Mouse (Mus musculus) monocyte, adult 5-6 weeks (primary cell): Measurements from ENCODE around the gene Ly86. TPM values are rescaled to one million over a fixed set of nuclear protein-coding genes. Genes with fewer than 3 reads are reported as not detected.

Experiments
- ATAC-seq: fragments of 153-309, 156-312 bp; replicated peaks from 2 replicates; pipeline ENCODE4 v1.8.0; 2017; ENCODE audit warnings: mild to moderate bottlenecking; ENCODE audit not compliant: low TSS enrichment, insufficient number of reproducible peaks, severe bottlenecking, poor library complexity, low FRiP score
- total RNA-seq: library from RNA; stranded (forward); fragments of 200-1000, 200-491, 200-594 nt; gene quantifications from 3 replicates; pipeline ENCODE4 v1.2.3, GENCODE M21; 2017

The Ly86 gene
- total RNA-seq, 1 experiment from 2014 or later: 172 TPM

DNA sequence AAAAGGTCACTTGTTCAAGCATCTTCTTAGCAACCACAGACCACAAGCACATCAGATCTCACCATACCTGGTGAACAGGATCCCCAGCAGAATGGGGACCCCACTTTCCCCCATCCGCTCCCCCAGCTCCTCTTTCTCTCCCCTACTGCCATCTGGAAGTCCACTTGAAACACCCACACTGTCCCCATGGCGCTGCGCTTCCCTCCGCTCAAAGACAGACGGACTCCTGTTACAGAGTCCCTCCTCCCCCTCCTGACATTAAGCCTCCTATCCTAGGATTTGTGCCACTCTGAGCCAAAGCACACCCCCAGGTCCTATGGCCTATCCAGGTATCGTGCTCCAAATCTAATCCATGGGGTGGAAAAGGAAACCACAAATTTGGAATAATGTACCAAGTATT is 79.9 kb downstream of the Ly86 start:
- no peak for ATAC-seq

DNA sequence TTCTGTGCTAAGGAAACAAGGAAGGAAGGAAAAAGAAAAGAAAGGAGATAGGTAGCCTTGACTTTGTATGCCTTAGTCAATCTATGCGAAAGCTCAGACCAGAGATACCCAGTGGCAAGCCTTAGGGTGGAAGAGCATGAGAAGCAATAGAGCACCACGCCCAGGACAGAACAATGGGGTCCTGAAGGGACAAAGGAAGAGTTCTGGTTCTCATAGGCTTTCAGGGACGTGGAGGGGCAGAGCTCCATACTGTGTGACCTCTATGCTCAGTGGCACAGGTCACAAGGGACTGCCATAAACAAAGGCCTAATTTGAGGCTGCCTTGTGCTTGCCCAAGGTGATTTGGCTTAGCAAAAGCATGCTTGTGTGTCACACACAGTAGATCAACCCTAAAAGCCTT is 80.4 kb downstream of the Ly86 start:
- no peak for ATAC-seq

DNA sequence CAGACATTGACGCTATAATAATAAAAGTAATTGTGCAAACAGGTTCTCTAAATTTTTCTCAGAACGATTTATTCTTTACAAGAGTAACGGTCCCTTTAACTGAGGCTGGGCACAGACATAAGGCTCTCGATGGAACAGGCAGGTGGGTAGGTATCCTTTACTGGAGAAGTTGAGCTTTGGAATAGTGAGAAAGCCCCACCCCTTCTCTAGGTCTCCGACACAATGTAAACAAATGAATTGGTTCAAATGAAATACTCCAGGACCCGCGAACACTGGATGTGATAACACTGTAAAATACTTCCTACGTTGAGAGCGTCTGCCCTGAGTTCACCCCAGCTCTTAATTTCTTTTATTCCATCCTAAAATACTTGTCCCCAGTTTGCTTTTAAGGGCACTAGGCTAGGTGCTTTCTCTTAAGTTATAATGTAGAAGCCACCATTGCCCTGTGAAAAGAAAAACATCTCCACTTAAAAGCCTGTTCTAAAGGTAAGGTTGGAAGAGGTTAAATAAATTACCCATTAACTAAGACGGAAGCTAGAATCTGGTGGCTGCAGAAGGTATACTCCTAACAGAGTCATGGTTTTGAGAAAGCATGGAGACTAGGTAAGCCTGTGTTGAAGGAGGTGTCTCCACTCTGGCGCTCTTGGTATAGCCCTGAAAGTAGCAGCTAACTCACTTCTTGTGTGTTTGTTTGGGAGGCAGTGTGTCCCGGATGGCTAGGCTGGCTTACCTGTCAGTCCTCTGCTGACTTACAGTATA is 81.7 kb downstream of the Ly86 start:
- no peak for ATAC-seq

DNA sequence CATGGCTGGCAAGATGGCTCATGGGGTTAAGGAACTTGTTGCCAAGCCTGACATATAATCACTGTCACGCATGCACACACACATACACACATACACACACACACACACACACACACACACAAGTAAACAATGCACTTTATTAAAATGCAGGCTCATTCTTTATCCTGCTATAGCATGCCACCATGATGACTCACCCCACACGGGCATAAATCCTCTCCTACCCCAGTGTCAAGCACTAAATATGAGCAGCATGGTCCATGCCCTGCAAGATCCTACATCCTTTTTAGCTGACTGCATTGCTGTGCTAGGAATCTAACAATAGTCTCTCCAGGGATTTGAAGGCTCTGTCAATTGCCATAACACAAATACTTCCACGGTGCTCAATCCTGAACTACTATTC is 83.5 kb downstream of the Ly86 start:
- ATAC-seq: no peak

DNA sequence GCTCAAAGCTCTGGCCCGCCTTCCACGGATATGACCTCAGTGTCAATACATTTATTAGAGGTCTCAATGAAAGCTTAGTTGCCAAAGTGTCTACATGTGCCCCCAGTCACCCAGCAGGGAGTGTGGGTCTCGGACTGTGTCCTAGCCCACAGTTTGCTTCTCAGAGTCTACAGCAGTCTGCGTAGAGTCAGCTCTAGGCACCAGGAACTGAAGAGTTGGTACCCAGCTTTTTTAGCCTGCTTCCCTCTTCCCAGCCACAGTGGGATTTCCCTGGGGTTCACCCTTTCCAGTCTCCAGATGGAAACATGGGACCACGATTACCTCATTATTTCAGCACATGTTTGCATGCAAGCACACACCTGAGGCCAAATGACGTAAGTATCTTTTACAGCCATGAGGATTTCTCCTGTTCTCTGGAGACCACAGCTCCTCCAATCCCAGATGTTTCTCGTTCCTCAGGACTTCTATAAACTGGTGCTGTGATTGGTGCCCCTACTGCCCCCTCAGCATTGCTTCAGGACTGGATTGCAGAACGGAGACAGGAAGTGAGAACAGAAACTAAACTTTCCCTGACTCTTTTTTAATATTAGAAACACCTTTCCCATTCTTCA is 84.8 kb downstream of the Ly86 start:
- ATAC-seq: no peak

DNA sequence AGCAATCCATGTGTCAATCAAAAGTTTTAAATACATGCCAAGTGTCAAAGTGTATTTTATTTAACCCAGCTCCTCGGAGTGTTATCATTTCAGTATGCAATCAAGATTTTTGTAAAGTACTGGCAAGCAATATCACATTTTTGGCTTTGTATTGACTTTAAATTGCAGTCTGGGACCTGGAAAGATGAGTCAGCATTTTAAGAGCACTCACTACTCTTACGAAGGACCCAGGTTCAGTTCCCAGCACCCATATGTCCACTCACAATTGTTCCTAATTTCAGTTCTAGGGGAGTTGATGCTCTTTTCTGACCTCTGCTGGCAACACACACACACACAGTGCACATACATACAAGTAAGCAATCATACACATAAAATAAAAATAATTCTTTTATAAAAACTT is 86.7 kb downstream of the Ly86 start:
- ATAC-seq: no peak

DNA sequence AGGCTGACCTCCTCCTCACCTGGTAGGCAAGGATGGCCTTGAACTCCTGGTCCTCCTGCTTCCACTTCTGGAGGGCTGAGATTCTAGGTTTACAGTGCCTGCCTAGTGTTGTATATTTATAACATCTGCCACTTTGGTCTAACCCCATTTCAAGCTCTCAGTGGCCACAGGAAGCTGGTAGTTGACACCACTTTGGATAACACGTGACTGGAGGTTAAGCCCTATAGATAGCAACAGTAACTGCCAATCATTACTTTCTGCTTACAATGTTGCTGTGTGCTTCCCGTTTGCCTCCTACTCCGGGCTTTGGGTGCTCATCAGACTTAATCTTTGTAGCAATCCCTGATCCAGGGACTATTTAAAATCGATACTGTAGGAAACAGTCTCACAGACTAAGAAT is 87.6 kb downstream of the Ly86 start:
- ATAC-seq: 0 out of 2 replicates have a peak, but pooled peaks have one; percentile 19

DNA sequence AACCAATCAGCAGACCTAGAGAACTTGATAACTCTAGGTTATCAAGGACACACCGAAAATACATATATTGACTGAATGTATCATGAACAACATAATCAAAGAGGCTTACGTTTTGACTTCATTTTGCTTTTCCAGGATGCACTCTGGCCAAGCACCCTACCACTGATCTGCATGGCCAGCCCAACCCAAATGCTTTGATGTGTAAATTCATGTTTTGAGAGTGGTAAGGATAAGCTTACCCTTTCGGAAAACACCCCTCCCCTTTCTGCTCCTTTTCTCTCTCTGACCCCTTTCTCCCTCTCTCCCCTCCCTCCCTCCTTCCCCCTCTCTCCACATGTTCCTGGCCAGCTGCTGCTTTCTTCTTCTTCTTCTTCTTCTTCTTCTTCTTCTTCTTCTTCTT is 88.1 kb downstream of the Ly86 start:
- ATAC-seq: no peak

DNA sequence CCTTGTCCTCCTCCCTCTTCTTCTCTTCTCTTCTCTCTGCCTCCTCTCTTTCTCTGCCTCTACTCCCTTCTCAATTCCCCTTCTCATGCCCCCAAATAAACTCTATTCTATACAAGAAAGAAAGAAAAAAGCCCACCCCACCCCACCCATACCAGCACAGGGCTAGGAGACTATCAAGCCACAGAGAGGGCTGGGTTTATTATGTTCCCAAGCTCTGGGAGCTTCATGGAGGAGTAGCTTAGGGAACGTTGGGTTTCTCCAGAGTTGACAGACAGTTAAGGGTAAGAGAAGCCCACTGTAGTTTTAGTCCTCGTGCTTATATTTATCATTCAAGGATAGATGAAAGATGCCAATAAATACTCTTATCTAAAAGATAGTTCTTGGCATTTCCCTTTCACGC is 88.7 kb downstream of the Ly86 start:
- no peak for ATAC-seq

DNA sequence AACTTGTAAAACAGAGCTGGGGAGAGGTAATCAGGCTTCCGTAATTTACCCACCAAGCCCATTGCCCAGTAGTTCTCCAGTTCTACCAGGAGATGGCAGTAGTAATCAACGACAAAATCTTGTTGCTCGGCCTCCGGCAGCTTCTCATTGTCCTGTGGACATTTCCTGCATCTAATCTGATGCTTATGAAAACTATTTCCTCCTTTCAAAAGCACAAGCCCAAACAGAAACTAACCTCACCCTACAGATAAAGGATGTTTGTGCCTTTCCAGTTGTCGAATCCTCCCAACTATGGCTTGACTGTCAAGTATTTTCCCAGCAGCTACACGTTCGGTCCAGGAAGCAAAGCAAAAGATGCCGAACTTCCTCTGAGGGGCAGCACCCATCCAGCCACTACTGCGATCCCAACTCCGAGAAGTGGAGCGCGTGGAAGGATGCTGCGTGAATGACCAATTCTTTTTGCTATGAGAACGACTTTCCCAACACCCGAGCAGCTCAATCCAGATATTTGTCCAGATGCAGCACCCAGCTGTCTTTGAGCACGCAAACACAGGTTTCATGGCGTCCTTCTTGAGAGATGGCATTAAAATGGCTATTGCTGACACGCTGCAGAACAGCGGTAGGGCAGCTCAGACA is 89.2 kb downstream of the Ly86 start:
- peak; percentile 93 for ATAC-seq

DNA sequence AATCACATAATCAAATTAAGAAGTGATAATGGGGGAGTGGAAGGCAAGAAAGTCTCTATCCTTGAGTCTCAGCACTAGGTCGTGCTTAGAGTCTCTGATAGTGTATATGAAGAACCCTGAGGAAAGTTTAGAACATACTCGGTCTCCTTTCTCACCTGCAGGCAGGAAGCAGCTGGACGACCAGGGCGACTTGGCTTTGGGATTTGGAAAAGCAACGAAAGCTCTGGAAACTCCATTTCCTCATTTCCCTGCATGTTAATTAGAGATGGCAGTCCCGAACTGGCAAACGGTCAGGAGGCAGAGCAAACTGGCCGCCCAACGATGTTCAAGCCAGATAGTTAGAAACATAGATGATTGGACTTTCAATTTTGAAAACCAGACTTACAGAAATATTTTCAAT is 89.8 kb downstream of the Ly86 start:
- ATAC-seq: no peak

DNA sequence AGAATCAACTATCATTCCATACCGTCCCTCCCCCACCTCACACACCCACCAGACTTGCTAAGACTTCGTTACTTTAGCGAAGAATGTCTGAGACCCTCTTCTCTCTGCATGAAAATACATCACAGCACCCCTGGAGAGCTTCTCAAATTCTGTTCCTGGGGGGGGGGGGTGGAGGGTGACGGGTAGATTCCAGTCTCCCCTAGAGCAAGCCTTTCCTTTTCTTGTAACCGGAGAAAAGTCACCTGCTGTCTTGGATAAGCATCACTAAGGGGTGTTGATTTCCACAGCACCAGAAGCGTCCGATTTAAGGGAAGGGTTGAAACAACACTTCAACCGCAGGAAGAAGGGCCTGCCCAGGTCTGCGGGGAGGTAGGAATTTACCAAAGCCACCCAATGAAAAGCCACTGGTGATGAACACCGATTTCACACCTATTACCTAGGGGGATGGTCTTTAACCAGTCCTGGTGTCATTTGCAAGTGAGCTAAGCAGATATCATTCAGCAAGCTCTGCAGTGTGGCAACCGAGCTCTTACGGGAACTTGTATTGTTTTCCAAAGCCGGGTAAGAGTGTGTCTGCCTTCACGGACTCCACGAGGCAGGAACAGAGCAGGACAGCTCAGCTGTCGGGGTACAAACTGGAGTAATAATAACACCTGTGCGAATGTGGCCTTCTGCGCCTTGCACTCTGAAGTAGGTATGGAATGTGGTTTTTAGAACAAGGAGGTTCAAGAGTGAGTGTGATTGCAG is 91.4 kb downstream of the Ly86 start:
- no peak for ATAC-seq

DNA sequence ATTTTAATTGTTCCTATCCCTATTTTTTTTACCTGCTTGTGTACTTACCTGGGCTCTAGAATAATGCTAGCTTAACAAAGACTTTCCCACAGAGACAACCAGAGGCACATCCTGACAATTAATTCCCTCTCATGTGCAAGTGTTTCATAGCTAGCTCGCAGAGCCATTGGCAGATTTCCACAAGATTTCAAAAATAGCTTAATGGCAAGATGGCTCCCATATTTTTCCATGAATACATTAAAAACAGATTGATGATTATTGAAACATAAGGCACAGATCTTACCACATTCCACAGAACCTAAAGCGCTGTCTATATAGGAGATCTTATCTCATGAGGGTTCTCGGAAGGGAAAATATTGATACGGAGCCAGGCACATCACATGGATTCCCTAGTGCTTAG is 93.8 kb downstream of the Ly86 start:
- ATAC-seq: no peak

DNA sequence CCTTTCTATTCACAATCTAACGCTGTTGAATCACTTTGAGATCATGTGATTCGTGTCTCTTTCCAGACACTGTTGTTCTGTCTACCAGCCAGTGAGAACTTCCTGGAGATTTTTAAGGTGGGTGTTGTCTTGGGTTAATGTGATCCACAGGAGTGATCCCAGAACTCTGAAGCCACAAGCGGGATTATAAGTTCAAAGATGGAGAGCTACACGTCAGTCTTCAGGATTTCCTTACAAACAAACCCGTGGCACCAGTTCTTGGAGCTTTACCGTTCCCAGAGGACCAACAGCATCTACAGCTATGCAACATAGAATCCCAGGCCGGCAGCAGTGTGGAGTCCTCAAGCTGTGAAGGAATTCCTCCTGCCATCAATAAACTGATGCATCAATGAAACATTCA is 94.5 kb downstream of the Ly86 start:
- no peak for ATAC-seq

DNA sequence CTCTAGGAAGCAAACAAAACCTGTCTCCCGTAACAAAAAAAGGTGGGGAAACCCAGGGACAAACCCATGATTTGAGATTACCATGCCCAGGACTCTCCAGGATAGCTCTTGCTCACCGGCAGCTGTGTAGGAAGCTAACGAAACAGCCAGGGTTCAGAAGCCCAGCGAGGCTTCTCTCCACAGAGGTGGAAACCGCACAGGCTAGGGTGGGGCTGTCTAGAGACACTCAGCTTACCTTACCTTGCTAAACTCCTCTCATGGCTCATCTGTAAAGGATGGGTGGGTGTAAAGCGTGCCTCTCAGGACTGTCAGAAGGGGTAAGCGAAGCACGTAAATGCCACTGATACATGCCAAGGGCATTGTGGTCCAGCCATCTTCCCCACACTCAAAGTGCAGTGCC is 94.9 kb downstream of the Ly86 start:
- ATAC-seq: no peak

DNA sequence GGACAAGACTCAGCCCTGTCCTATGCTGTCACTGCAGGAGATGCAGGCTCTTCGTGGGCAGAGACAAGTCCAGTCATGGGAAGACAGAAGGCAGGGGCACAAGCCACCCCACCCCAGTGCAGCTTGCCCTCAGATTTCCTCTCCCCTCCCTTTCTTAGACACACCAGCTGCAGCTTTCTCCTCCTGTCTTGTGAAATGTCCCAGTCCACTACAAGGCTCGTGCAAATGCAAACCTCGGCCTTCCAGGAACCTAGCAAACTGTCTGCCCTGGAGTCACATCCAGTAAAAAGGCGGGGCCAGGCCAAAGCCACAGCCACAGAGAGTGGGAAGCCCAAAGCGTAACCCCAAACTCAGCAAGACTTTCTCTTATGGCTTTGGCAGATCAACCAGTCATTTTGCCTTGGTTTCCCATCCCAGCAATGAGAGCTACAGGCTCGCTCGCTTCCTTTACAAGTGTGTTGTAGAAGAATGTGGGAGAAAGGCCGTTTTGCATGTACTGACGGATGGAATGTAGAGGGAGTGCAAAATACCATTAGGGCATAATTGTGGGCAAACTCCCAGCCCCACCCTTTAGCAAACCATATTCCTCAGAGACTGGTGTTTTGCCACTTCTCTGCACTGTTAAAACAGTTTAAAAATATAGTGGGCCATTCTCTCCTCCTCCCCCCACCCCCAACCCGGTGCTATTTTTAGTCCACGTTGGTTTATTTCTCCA is 95.7 kb downstream of the Ly86 start:
- no peak for ATAC-seq

DNA sequence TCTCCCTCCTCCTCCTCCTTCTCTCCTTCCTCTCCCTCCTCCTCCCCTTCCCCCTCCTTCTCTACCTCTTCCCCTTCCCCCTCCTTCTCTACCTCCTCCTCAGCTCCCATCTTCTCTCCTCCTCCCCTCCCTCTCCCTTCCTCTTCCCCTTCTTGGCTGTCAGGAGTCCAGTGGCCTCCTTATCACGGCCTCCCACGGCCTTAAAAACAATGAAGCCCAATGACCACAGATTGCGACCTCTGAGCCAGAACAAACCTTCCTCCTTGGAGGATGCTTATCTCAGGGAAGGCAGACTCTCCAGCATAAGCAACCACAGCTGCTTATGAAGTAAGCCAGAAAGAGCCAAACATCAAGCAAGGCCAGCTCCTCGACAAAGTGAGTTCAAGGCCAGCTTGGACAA is 97.0 kb downstream of the Ly86 start:
- no peak for ATAC-seq

DNA sequence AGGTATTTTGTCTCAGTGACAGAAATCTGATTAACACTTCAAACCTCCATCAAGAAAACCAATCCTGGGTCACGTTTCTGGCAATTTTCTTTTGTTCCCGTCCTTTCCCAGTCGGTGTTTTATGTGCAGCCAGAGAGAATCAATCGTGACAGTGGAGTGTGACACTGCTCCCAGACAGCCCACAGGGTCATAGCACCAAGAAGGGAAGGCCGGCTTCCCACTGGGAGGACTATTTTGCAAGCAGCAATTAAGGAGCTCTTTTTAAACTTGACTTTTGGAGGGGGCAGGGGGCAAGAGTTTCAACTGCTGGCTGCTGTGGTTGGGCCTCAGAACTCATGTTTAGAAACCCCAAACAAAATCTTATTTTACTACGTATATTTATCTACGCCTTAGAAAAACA is 97.5 kb downstream of the Ly86 start:
- ATAC-seq: no peak

DNA sequence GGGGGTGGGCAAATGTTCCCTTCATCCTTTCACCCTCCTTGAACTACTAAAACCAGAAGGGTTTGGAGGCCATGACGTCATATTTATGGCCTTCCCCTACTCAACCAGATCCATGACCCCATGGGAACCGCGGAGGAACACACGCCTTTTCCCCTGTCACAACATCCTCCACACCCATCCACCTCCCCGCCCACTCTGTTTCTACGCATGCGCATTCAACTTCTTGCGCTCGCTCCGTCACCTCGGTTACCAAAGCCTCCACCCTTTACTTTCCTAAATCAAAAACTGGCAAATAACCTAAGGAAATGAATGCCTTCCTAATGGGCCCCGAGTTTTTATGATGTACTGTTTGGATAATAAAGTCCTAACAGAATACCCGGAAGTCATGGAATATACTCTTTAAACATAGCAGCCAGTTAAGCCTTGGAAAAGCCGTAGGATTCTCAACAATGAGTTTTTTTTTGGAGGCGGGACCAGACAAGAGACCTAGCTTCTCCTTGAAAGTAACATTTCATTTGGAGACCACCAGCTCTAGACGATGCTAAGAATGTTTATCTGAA is 101.8 kb downstream of the Ly86 start:
- ATAC-seq: no peak
